Mouse (Mus musculus) C2C12 (cell line): ENCODE data around the gene Yjefn3. TPM values are rescaled to one million over a fixed set of nuclear protein-coding genes. Genes with fewer than 3 reads are reported as not detected.

Source experiments
- H3K27me3 ChIP-seq: one replicate; pipeline ENCODE4 v1.6.1; 2011; ENCODE audit not compliant: control insufficient read depth, insufficient read depth, insufficient read length
- H3K36me3 ChIP-seq: one replicate; pipeline ENCODE4 v1.6.1; 2011; ENCODE audit not compliant: control insufficient read depth, insufficient read depth
- H3K4me3 ChIP-seq: one replicate; pipeline ENCODE4 v1.5.1; 2011; ENCODE audit warnings: mild to moderate bottlenecking, control low read depth; ENCODE audit not compliant: poor library complexity, insufficient read depth, severe bottlenecking
- H3K79me2 ChIP-seq: one replicate; pipeline ENCODE4 v1.6.1; 2011; ENCODE audit not compliant: control insufficient read depth, insufficient read depth
- H3K79me3 ChIP-seq: one replicate; pipeline ENCODE4 v1.6.1; 2011; ENCODE audit warnings: low read depth, control low read depth
- H3ac ChIP-seq: one replicate; pipeline ENCODE3; 2011; ENCODE audit warnings: low read depth; ENCODE audit not compliant: control insufficient read depth, insufficient read length
- CEBPB ChIP-seq: IDR thresholded peaks from one replicate; pipeline ENCODE4 v1.6.1; 2011; ENCODE audit warnings: low read depth, mild to moderate bottlenecking, control low read depth, moderate library complexity
- CTCF ChIP-seq: IDR thresholded peaks from one replicate; pipeline ENCODE4 v1.5.1; 2011; ENCODE audit not compliant: control insufficient read depth, insufficient read depth, insufficient read length
- FOSL1 ChIP-seq: IDR thresholded peaks from one replicate; pipeline ENCODE4 v1.8.0; 2011; ENCODE audit warnings: mild to moderate bottlenecking, low read length; ENCODE audit not compliant: poor library complexity, insufficient read depth, severe bottlenecking
- MAX ChIP-seq: IDR thresholded peaks from one replicate; pipeline ENCODE4 v1.6.1; 2011; ENCODE audit warnings: mild to moderate bottlenecking, control low read depth
- MYOD1 ChIP-seq: IDR thresholded peaks from one replicate; pipeline ENCODE4 v1.6.1; 2011; ENCODE audit warnings: low read depth; ENCODE audit not compliant: control insufficient read depth, insufficient read length
- MYOG ChIP-seq: IDR thresholded peaks from one replicate; pipeline ENCODE4 v1.6.1; 2011; ENCODE audit not compliant: control insufficient read depth, insufficient read length; ENCODE audit errors: extremely low read depth
- USF1 ChIP-seq: IDR thresholded peaks from one replicate; pipeline ENCODE4 v1.6.1; 2011; ENCODE audit warnings: low read depth, mild to moderate bottlenecking, control low read depth, moderate library complexity
- polyA plus RNA-seq: library from polyadenylated mRNA; unstranded; fragments of >200 nt; fragmentation: generic; extraction: Trizol; gene quantifications from one replicate; pipeline ENCODE4 v1.2.1, GENCODE M21; 2012; ENCODE audit warnings: missing spikeins

Gene Yjefn3
- polyA plus RNA-seq, 1 experiment, result 2.6 TPM

GRCm38 (mm10) chr8:69876967-69877366 lies 25.5 kb downstream of the Yjefn3 start:
- Histone ChIP-seq H3ac (no peak overlapping the region), H3K79me2 (no peaks in the 10 kb centered on the region), H3K36me3 (no peaks in the 10 kb centered on the region), H3K79me3 (no peaks in the 10 kb centered on the region), H3K27me3 (no peaks in the 10 kb centered on the region), H3K4me3 (no peak overlapping the region)
- TF ChIP-seq CEBPB, result no peak
- TF ChIP-seq MYOD1, result no peak

GRCm38 (mm10) chr8:69876097-69876496 lies 26.4 kb downstream of the Yjefn3 start:
- TF ChIP-seq MYOD1 (no peak), MYOG (no peak), CTCF (no peak), FOSL1 (no peak), MAX (no peak), CEBPB (no peak), USF1 (no peak)
- Histone ChIP-seq H3K79me2 (no peaks in the 10 kb centered on the region), H3K36me3 (no peaks in the 10 kb centered on the region), H3K27me3 (peaks cover under 1% of the 10 kb centered on the region), H3ac (no peak overlapping the region), H3K79me3 (no peaks in the 10 kb centered on the region), H3K4me3 (no peak overlapping the region)

- Histone ChIP-seq H3K36me3 (no peaks in the 10 kb centered on the region), H3K27me3 (peaks cover 3% of the 10 kb centered on the region), H3K79me2 (no peaks in the 10 kb centered on the region), H3K4me3 (no peak overlapping the region), H3K79me3 (no peaks in the 10 kb centered on the region), H3ac (no peak overlapping the region)
- TF ChIP-seq CEBPB (no peak), USF1 (no peak)
Measured at GRCm38 (mm10) chr8:69874654-69875053, 27.9 kb downstream of the Yjefn3 start.

- H3K36me3 ChIP-seq, result no peaks in the 10 kb centered on the region
- H3K79me2 ChIP-seq, result no peaks in the 10 kb centered on the region
- no peaks in the 10 kb centered on the region for H3K79me3 ChIP-seq
- H3ac ChIP-seq, result no peak overlapping the region
- TF ChIP-seq CTCF (peak; percentile 40), USF1 (no peak), FOSL1 (no peak)
- H3K27me3 ChIP-seq, result peaks cover 3% of the 10 kb centered on the region
- no peak overlapping the region for H3K4me3 ChIP-seq
Measured at GRCm38 (mm10) chr8:69874155-69874554, 28.4 kb downstream of the Yjefn3 start.

GRCm38 (mm10) chr8:69870907-69871306 lies 31.6 kb downstream of the Yjefn3 start:
- H3K36me3 ChIP-seq, result no peaks in the 10 kb centered on the region
- no peaks in the 10 kb centered on the region for H3K79me3 ChIP-seq
- no peak overlapping the region for H3ac ChIP-seq
- TF ChIP-seq MYOD1, result no peak
- no peak for TF ChIP-seq CTCF
- TF ChIP-seq MAX, result no peak
- TF ChIP-seq MYOG, result no peak
- no peak for TF ChIP-seq USF1
- TF ChIP-seq FOSL1, result no peak
- no peak for TF ChIP-seq CEBPB
- H3K79me2 ChIP-seq, result no peaks in the 10 kb centered on the region
- no peak overlapping the region for H3K4me3 ChIP-seq
- H3K27me3 ChIP-seq, result peaks cover 3% of the 10 kb centered on the region

GRCm38 (mm10) chr8:69870003-69870765 lies 32.3 kb downstream of the Yjefn3 start:
- Histone ChIP-seq H3K36me3 (no peaks in the 10 kb centered on the region), H3K27me3 (peaks cover 3% of the 10 kb centered on the region), H3K4me3 (no peak overlapping the region), H3ac (no peak overlapping the region), H3K79me2 (no peaks in the 10 kb centered on the region), H3K79me3 (no peaks in the 10 kb centered on the region)
- TF ChIP-seq CEBPB (no peak), MYOG (no peak), USF1 (no peak), MYOD1 (no peak), MAX (no peak), FOSL1 (no peak), CTCF (no peak)
